Mouse (Mus musculus) thymus, adult 2 months (tissue): Measurements from ENCODE around the gene AI467606.

ENCODE experiments used
- CTCF ChIP-seq: fragments of 200-500 bp; IDR thresholded peaks from 2 replicates; pipeline ENCODE4 v1.5.1; 2012; ENCODE audit warnings: mild to moderate bottlenecking, control low read depth, low read length, moderate library complexity, borderline replicate concordance; ENCODE audit not compliant: control insufficient read depth, poor library complexity, insufficient read depth; ENCODE audit errors: extremely low read depth
- POLR2A ChIP-seq: fragments of 200-500 bp; IDR thresholded peaks from 2 replicates; pipeline ENCODE4 v1.6.1; 2012; ENCODE audit warnings: mild to moderate bottlenecking, low read length, control low read depth, moderate library complexity; ENCODE audit not compliant: control insufficient read depth, poor library complexity, insufficient read depth; ENCODE audit errors: extremely low read depth

- TF ChIP-seq CTCF (no peak), POLR2A (no peak)
These were observed 7.8 kb downstream of the AI467606 start for GRCm38 (mm10) chr7:127098950-127099349.
